Mouse (Mus musculus) hindlimb bud, embryonic 11.5 days (tissue): ENCODE results near the gene Nars2.

ENCODE experiments used
- DNase-seq: peaks from one replicate; pipeline ENCODE4 v3.0.0-alpha.2; 2012; ENCODE audit warnings: low read depth, low spot score; ENCODE audit errors: extremely low spot score

Gene Nars2

GRCm38 (mm10) chr7:97060966-97061365 is 109.7 kb downstream of the Nars2 start:
- DNase-seq, result no peak

GRCm38 (mm10) chr7:97071512-97071911 is 120.2 kb downstream of the Nars2 start:
- DNase-seq, result no peak

GRCm38 (mm10) chr7:97072061-97072460 is 120.8 kb downstream of the Nars2 start:
- DNase-seq, result no peak

GRCm38 (mm10) chr7:97074974-97075373 is 123.7 kb downstream of the Nars2 start:
- DNase-seq, result no peak

GRCm38 (mm10) chr7:97076977-97077376 is 125.7 kb downstream of the Nars2 start:
- no peak for DNase-seq

- no peak for DNase-seq
These were observed 127.4 kb downstream of the Nars2 start for GRCm38 (mm10) chr7:97078685-97079084.

GRCm38 (mm10) chr7:97079145-97079544 is 127.8 kb downstream of the Nars2 start:
- DNase-seq, result no peak

- DNase-seq, result no peak
These were observed 128.5 kb downstream of the Nars2 start for GRCm38 (mm10) chr7:97079651-97080365.

GRCm38 (mm10) chr7:97080621-97081241 is 129.4 kb downstream of the Nars2 start:
- DNase-seq, result peak; percentile 31

- no peak for DNase-seq
These were observed 130.1 kb downstream of the Nars2 start, which contains the start of gene Gab2 for GRCm38 (mm10) chr7:97081242-97081958. Gene Gab2 (plus strand): TSS chr7:97081586.

- DNase-seq, result no peak
These were observed 130.6 kb downstream of the Nars2 start for GRCm38 (mm10) chr7:97081959-97082218.

GRCm38 (mm10) chr7:97082219-97083101 is 131.2 kb downstream of the Nars2 start:
- DNase-seq, result peak; percentile 30

GRCm38 (mm10) chr7:97083579-97083978 is 132.3 kb downstream of the Nars2 start:
- no peak for DNase-seq

GRCm38 (mm10) chr7:97084181-97084580 is 132.9 kb downstream of the Nars2 start:
- no peak for DNase-seq

GRCm38 (mm10) chr7:97085291-97085690 is 134.0 kb downstream of the Nars2 start:
- DNase-seq, result peak; percentile 35

- DNase-seq, result no peak
These were observed 142.9 kb downstream of the Nars2 start for GRCm38 (mm10) chr7:97094241-97094640.

- no peak for DNase-seq
These were observed 156.8 kb downstream of the Nars2 start for GRCm38 (mm10) chr7:97108119-97108518.
